Mouse (Mus musculus) hindbrain, embryonic 12.5 days (tissue): ENCODE results near the gene Tnfsf9. TPM values are rescaled to one million over a fixed set of nuclear protein-coding genes. Genes with fewer than 3 reads are reported as not detected.
"Not testable (repeated sequence)": the region's sequence is repeated elsewhere in the genome, so short reads cannot be mapped to it uniquely, and the experiment has no call there.

Experiments used
- ATAC-seq: fragments of 200-750 bp; cut with Nextera tagmentation; 2 replicates; pipeline ENCODE4 v1.8.0; 2017; ENCODE audit warnings: moderate TSS enrichment; ENCODE audit not compliant: low FRiP score
- H3K27ac ChIP-seq: fragments of 300-500 bp; sonication (generic); 2 replicates; pipeline ENCODE4 v1.5.1; 2016; ENCODE audit warnings: mild to moderate bottlenecking
- H3K27me3 ChIP-seq: fragments of 300-500 bp; sonication (generic); 2 replicates; pipeline ENCODE4 v1.6.1; 2016; ENCODE audit warnings: mild to moderate bottlenecking
- H3K36me3 ChIP-seq: fragments of 300-500 bp; sonication (generic); 2 replicates; pipeline ENCODE4 v1.6.1; 2016; ENCODE audit warnings: mild to moderate bottlenecking
- H3K4me1 ChIP-seq: fragments of 300-500 bp; sonication (generic); 2 replicates; pipeline ENCODE4 v1.6.1; 2016
- H3K4me2 ChIP-seq: fragments of 300-500 bp; sonication (generic); replicated peaks from 2 replicates; pipeline ENCODE4 v1.6.1; 2016; ENCODE audit warnings: mild to moderate bottlenecking
- H3K4me3 ChIP-seq: fragments of 300-500 bp; sonication (generic); 2 replicates; pipeline ENCODE4 v1.5.1; 2016; ENCODE audit warnings: mild to moderate bottlenecking
- H3K9ac ChIP-seq: fragments of 300-500 bp; sonication (generic); 2 replicates; pipeline ENCODE4 v1.6.1; 2016; ENCODE audit warnings: mild to moderate bottlenecking, moderate library complexity
- H3K9me3 ChIP-seq: fragments of 300-500 bp; sonication (generic); replicated peaks from 2 replicates; pipeline ENCODE4 v1.6.1; 2016; ENCODE audit warnings: mild to moderate bottlenecking
- WGBS: fragments of 180-500 bp; shearing (Covaris S2); methylation state at CpG from one replicate; pipeline ENCODE4 v1.1.7; 2016; 5-methylcytosine and 5-hydroxymethylcytosine counted together
- polyA plus RNA-seq: library from polyadenylated mRNA; unstranded; fragments of >200 nt; fragmentation: Nextera tagmentation; extraction: Ambion mirVana; gene quantifications from 2 replicates; pipeline ENCODE4 v1.2.1, GENCODE M21; 2016

Gene Tnfsf9
- polyA plus RNA-seq, 1 experiment from 2014 or later = 6.1 TPM

DNA sequence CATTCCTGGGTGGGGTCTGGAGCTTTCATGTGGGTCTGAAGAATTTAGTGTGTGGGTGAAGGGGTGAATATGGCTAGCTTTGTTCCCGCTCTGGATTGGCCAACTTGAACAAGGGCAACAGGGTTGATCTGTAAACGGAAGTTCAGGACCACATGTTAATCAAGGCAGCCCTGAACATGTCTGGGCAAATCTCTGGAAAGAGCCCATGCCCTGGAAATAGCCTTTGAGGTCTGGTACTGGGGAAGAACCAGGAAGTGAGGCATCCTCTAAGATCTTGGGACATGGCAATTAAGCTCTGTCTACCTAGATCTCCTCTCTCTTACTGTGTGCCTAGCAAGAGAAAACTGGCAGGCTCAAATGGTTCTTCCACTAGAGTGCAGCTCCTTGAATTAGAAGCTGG, 16.7 kb downstream of the Tnfsf9 start:
- 93% methylated on average over 2 of the region's 2 CpGs for WGBS
- no peaks in the 10 kb centered on the region for H3K4me1 ChIP-seq

DNA sequence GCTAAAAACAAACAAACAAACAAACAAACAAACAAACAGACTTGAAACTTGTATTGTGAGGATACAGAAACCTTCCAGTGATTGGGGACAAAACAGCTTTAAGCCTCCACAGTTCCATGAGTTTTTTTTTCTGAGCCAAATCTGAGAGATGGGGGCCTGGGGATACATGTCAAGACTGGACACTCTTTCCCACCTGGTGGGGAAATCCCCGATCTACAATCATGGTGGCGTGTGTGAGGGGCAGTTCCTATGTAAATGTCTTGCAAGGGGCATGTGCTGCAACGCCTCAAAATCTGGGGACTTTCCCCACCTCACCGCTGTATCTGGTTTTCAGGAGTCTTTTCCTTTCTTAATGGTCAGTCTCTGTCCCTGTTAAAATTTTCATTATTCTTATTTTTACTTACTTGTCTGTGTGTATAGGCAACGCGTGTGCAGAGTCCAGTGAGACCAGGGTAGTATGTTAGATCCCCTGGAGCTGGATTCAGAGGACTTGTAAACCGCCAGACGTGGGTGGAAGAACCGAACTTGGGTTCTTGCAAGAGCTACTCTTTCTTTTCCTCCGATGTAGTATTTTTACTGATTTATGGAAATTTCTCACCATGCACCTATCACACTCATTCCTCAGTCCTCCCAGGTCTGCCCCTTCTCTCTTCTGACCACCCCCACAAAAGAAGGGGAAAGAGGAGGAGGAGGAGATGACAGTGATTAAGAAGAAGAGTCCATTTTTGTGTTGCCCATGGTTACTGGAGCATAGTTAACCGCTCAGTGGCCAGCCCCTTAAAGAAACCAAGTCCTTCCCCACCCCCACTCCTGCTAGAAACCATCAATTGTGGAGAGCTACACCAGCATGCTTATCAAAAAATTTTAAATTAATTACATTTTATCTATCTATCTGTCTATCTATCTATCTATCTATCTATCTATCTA, 18.3 kb downstream of the Tnfsf9 start:
- Histone ChIP-seq H3K36me3 (no peaks in the 10 kb centered on the region), H3K27me3 (no peaks in the 10 kb centered on the region), H3K4me2 (no peak overlapping the region), H3K9me3 (no peaks in the 10 kb centered on the region), H3K27ac (no peak overlapping the region), H3K4me1 (no peaks in the 10 kb centered on the region), H3K9ac (no peak overlapping the region), H3K4me3 (no peak overlapping the region)
- 82% methylated on average over 11 of the region's 11 CpGs for WGBS
- no peak for ATAC-seq

More for the DNA sequence above, 16.7 kb downstream of the Tnfsf9 start:
- Histone ChIP-seq H3K27ac (no peak overlapping the region), H3K27me3 (no peaks in the 10 kb centered on the region), H3K9me3 (no peaks in the 10 kb centered on the region), H3K36me3 (no peaks in the 10 kb centered on the region), H3K4me3 (no peak overlapping the region), H3K4me2 (no peak overlapping the region), H3K9ac (no peak overlapping the region)
- no peak for ATAC-seq

DNA sequence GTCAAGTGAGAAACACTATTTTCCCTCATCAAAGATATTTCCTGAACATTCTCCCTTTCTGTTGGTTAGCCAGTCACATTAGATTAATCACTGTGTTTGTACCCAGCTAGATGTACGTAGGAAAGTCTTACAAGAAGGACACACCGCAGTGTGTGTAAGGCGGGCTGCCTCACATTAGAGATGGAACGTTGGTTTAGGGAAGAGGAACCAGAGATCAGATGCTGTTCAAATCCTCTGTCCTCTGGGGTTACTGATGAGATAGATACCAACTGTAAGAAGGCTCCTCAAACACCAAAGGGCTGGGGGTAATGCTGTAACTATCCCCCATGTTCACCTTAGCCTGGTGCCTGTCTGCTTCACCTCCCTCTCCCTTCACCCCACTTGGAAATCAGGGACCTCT, 19.7 kb downstream of the Tnfsf9 start:
- no peaks in the 10 kb centered on the region for H3K36me3 ChIP-seq
- WGBS = 90% methylated on average over 4 of the region's 4 CpGs
- no peak overlapping the region for H3K27ac ChIP-seq
- H3K4me3 ChIP-seq = no peak overlapping the region
- no peaks in the 10 kb centered on the region for H3K9me3 ChIP-seq
- no peak overlapping the region for H3K9ac ChIP-seq
- no peaks in the 10 kb centered on the region for H3K4me1 ChIP-seq
- no peaks in the 10 kb centered on the region for H3K27me3 ChIP-seq
- no peak overlapping the region for H3K4me2 ChIP-seq
- ATAC-seq = no peak

DNA sequence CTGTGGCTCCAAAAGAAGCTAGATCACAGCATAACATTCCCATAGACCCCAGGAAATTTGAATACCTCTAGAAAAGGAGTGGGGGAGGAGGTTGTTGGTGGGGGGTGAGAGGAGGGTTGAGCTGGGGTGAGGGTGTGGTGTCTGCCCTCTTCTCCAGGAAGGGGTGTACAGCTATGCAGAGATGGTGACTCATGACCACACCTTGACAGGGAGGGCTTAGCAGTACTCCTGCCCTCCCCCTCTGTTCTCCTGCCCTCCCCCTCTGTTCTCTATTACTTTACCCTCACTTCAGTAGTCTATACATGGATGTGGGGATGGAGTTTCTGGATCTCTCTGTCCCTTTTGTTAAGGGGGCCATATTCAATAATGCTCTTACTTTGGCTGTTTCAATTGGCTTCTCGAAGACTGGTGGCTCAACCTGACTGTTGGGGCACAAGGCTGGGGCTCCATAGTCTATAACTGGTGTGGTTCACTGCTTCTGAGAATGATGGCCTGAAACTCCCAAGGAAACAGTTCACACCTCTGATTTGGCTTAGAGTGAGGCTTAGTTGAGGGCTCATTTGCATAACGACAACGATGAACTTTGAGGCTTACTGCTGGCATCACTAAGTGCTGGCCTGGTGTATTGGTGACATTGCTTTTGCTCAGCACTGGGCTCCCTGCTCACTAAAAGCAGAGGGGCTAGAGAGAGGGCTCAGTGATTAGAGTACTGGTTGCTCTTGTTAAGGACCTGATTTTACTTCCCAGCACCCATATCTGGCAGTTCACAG, 20.9 kb downstream of the Tnfsf9 start:
- H3K9me3 ChIP-seq = no peaks in the 10 kb centered on the region
- H3K27me3 ChIP-seq = no peaks in the 10 kb centered on the region
- ATAC-seq = no peak
- WGBS = 67% methylated on average over 3 of the region's 3 CpGs
- H3K4me2 ChIP-seq = no peak overlapping the region
- H3K27ac ChIP-seq = no peak overlapping the region
- no peaks in the 10 kb centered on the region for H3K4me1 ChIP-seq
- no peaks in the 10 kb centered on the region for H3K36me3 ChIP-seq
- H3K4me3 ChIP-seq = no peak overlapping the region
- no peak overlapping the region for H3K9ac ChIP-seq

- H3K4me3 ChIP-seq = no peak overlapping the region
- H3K4me2 ChIP-seq = no peak overlapping the region
- H3K9ac ChIP-seq = no peak overlapping the region
- 0 out of 2 replicates have a peak, but pooled peaks cover 4% of the 10 kb centered on the region for H3K27me3 ChIP-seq
- no peaks in the 10 kb centered on the region for H3K4me1 ChIP-seq
- WGBS = 93% methylated on average over 1 of the region's 1 CpGs
- H3K9me3 ChIP-seq = no peaks in the 10 kb centered on the region
- no peak for ATAC-seq
- H3K27ac ChIP-seq = no peak overlapping the region
- no peaks in the 10 kb centered on the region for H3K36me3 ChIP-seq
Measured at GRCm38 (mm10) chr17:57131793-57132192, 26.7 kb downstream of the Tnfsf9 start.

- ATAC-seq, H3K4me3 ChIP-seq, H3K9ac ChIP-seq, H3K27me3 ChIP-seq, H3K4me2 ChIP-seq, H3K4me1 ChIP-seq, H3K9me3 ChIP-seq, H3K27ac ChIP-seq, H3K36me3 ChIP-seq: not testable (repeated sequence)
- WGBS = 25% methylated on average over 3 of the region's 3 CpGs
Measured at GRCm38 (mm10) chr17:57134021-57134420, 28.9 kb downstream of the Tnfsf9 start.

GRCm38 (mm10) chr17:57134693-57135092, 29.6 kb downstream of the Tnfsf9 start:
- Histone ChIP-seq H3K4me1 (no peaks in the 10 kb centered on the region), H3K27ac (no peak overlapping the region), H3K27me3 (0 out of 2 replicates have a peak, but pooled peaks cover 6% of the 10 kb centered on the region), H3K36me3 (no peaks in the 10 kb centered on the region), H3K9me3 (no peaks in the 10 kb centered on the region), H3K9ac (no peak overlapping the region), H3K4me3 (no peak overlapping the region), H3K4me2 (no peak overlapping the region)
- ATAC-seq = no peak
- 82% methylated on average over 2 of the region's 2 CpGs for WGBS

DNA sequence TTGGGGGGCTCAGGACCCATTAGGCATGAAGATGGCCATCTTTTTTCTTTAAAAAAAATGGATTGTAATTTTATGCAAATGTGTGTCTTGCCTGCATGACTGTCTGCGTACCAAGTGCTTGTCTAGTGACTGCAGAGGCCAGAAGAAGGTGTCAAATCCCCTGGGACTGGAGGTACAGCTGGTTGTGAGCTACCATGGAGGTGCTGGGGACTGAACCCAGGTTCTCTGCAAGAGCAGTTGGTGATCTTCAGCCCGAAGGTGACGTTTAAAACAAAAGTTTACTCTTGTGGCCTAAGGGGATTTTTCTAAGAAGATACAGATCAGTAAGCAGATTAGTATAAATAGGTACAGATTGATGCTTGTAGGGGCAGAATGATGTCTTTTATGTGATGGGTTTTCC, 30.5 kb downstream of the Tnfsf9 start:
- H3K4me1 ChIP-seq = no peaks in the 10 kb centered on the region
- no peak overlapping the region for H3K4me2 ChIP-seq
- H3K27ac ChIP-seq = no peak overlapping the region
- H3K9me3 ChIP-seq = no peaks in the 10 kb centered on the region
- H3K36me3 ChIP-seq = no peaks in the 10 kb centered on the region
- no peak for ATAC-seq
- 0 out of 2 replicates have a peak, but pooled peaks cover 6% of the 10 kb centered on the region for H3K27me3 ChIP-seq
- H3K4me3 ChIP-seq = no peak overlapping the region
- 77% methylated on average over 3 of the region's 3 CpGs for WGBS
- no peak overlapping the region for H3K9ac ChIP-seq

DNA sequence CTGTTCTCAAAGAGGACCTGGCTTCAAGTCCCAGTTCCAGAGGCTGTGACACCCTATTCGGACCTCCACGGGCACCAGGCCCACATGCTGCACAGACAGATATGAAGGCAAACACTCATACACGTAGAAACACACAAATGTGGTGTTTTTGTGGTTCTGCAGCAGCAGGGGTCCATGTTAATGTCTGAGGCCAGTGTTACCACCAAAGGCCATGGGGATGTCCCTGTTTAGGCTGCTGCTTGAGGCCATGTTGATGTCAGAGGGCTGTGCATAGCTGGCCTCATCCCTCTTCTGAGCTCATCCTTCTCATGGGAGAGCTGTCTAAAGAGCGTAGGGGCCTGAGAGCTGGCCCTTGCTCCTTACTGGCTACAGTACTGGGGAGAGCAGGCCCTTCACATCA, 33.6 kb downstream of the Tnfsf9 start:
- H3K4me3 ChIP-seq = no peak overlapping the region
- no peak for ATAC-seq
- H3K9me3 ChIP-seq = no peaks in the 10 kb centered on the region
- 86% methylated on average over 4 of the region's 4 CpGs for WGBS
- H3K27me3 ChIP-seq = 0 out of 2 replicates have a peak, but pooled peaks cover 6% of the 10 kb centered on the region
- no peaks in the 10 kb centered on the region for H3K4me1 ChIP-seq
- no peaks in the 10 kb centered on the region for H3K36me3 ChIP-seq
- H3K9ac ChIP-seq = no peak overlapping the region
- no peak overlapping the region for H3K4me2 ChIP-seq
- no peak overlapping the region for H3K27ac ChIP-seq

DNA sequence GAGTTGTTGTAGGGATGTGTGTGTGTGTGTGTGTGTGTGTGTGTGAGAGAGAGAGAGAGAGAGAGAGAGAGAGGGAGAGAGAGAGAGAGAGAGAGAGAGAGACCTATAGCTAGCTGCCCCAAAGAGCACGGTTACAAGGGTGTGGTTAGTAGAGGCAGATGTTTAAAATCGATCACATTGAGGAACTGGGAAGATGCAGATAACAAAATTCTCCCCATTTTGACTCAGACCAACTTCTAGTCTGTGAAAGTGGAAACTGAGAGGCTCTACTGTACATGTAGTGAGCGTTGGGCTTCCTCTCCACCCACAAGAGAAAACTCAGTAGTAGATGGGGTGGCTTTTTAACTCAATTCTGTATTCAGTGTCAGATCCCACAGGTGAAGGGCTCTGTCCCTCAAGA, 34.6 kb downstream of the Tnfsf9 start:
- H3K4me1 ChIP-seq = no peaks in the 10 kb centered on the region
- no peak overlapping the region for H3K9ac ChIP-seq
- H3K9me3 ChIP-seq = no peaks in the 10 kb centered on the region
- WGBS = 86% methylated on average over 3 of the region's 3 CpGs
- no peak overlapping the region for H3K27ac ChIP-seq
- 0 out of 2 replicates have a peak, but pooled peaks cover 3% of the 10 kb centered on the region for H3K27me3 ChIP-seq
- no peak overlapping the region for H3K4me2 ChIP-seq
- no peak overlapping the region for H3K4me3 ChIP-seq
- no peak for ATAC-seq
- no peaks in the 10 kb centered on the region for H3K36me3 ChIP-seq

DNA sequence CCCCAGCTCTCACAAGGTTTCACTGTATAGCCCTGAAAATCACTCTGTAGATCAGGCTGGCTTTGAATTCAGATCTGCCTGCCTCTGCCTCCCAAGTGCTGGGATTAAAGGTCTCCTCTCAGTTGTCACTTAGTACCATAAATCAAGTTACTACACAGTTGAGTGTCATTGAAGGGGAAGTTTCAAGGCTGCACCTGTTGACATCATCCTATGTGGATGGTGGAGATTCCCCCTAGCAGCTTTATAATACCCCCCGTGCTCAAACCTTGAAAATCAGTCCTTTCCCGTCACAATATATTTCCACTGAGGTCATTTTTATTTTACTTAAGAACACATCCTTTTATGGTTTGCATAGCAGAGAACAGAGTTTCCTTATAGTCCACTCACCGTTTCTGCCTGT, 38.6 kb downstream of the Tnfsf9 start:
- Histone ChIP-seq H3K4me1 (peaks cover under 1% of the 10 kb centered on the region; the same call in 1 of the 2 replicates), H3K9me3 (no peaks in the 10 kb centered on the region), H3K27ac (no peak overlapping the region), H3K27me3 (peaks cover 24% of the 10 kb centered on the region), H3K36me3 (no peaks in the 10 kb centered on the region), H3K9ac (no peak overlapping the region), H3K4me2 (no peak overlapping the region), H3K4me3 (no peak overlapping the region)
- no peak for ATAC-seq
- WGBS = 84% methylated on average over 3 of the region's 3 CpGs

GRCm38 (mm10) chr17:57145115-57145514, 40.0 kb downstream of the Tnfsf9 start:
- H3K4me3 ChIP-seq = no peak overlapping the region
- no peak for ATAC-seq
- 85% methylated on average over 1 of the region's 1 CpGs for WGBS

More at GRCm38 (mm10) chr17:57145115-57145514, 40.0 kb downstream of the Tnfsf9 start:
- H3K4me2 ChIP-seq = no peak overlapping the region
- no peaks in the 10 kb centered on the region for H3K36me3 ChIP-seq
- no peak overlapping the region for H3K27ac ChIP-seq
- H3K9me3 ChIP-seq = no peaks in the 10 kb centered on the region
- peaks cover 36% of the 10 kb centered on the region for H3K27me3 ChIP-seq
- peaks cover 9% of the 10 kb centered on the region for H3K4me1 ChIP-seq
- no peak overlapping the region for H3K9ac ChIP-seq
